Mouse (Mus musculus): ENCODE results near the gene Magee1. TPM values are rescaled to one million over a fixed set of nuclear protein-coding genes. Genes with fewer than 3 reads are reported as not detected.
"Not testable (repeated sequence)": the region's sequence is repeated elsewhere in the genome, so short reads cannot be mapped to it uniquely, and the experiment has no call there.

Magee1 gene
- polyA plus RNA-seq, 1 experiment from 2014 or later, result 9.3 TPM

DNA sequence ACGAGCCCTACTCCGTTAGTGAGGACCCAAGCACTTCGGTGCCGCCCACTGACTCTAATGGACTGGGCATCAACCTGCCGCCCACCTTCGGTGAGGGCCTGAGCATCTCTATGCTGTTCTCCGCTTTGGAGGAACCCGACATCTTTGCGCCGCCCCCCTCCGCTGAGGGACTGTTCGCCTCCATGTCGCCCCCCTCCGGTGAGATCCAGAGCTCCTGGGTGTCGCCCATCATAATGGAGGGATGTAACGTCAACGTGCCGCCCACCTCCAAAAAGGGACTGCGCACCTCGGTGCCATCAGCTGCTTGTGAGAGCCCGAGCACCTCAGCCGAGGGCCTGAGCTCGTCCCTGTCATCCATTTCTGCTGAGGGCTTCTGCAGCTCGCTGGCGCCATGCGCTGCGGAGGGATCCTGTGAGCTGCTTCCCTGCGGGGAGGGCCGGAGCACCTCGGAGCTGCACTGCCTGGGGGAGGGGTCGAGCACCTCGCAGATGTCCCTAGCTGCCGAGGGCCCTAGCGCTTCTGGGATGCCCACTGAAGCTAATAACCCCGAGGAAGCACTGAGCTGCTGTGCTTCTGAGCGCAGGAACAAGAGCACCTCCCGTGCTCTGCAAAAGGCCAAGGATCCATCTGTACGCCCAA is 1.2 kb downstream of the Magee1 start:
- peaks cover 18% of the 10 kb centered on the region for H3K27me3 ChIP-seq (ENCODE audit: control insufficient read depth, insufficient read depth, low read length)
- H3K4me2 ChIP-seq (ENCODE audit: low read length), result peak overlapping the region; percentile 83
- ATAC-seq (ENCODE audit: insufficient number of reproducible peaks, insufficient read depth, low FRiP score, low read depth), result peak; percentile 68; the same call in 1 of the 2 replicates
- H3K9ac ChIP-seq (ENCODE audit: low read length), result peak overlapping the region; percentile 73
- H3K36me3 ChIP-seq (ENCODE audit: control insufficient read depth, insufficient read depth, low read length), result 0 out of 2 replicates have a peak, but pooled peaks cover 7% of the 10 kb centered on the region
- H3K4me3 ChIP-seq (ENCODE audit: control insufficient read depth in 1 of 2, insufficient read depth in 1 of 2, low read depth in 1 of 2, low read length in 2 of 2), result peak overlapping the region; percentile 55 to 73
- H3K9me3 ChIP-seq (ENCODE audit: control insufficient read depth, low read length), result no peaks in the 10 kb centered on the region
- H3K4me1 ChIP-seq (ENCODE audit: control insufficient read depth in 2 of 2, insufficient read depth in 2 of 2, low read length in 2 of 2), result no peaks in the 10 kb centered on the region; a peak in 1 of 4 replicates
- H3K27ac ChIP-seq (replicated peaks in 1 of 2; ENCODE audit: control insufficient read depth in 1 of 2, insufficient read depth in 1 of 2, low read depth in 2 of 2, low read length in 2 of 2), result no peak overlapping the region
- 17% methylated on average over 38 of the region's 38 CpGs for WGBS

DNA sequence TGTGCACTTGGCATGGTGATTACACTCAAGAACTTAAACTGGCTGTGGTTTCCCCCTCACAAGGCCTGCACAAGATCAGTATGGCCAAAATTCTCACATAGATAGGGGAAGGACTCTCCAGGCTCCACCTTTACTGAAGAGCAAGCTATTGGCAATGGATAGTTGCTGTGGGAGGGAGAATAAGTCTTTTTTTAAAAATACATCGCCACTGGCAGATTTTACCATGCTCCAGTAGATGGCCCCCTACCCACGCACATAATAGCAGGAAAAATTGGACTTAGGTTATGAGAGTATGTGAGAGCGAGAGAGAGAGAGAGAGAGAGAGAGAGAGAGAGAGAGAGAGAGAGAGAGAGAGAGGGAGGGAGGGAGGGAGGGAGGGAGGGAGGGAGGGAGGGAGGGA is 4.7 kb downstream of the Magee1 start:
- no peak overlapping the region for H3K4me2 ChIP-seq (ENCODE audit: low read length)
- no peak overlapping the region for H3K4me3 ChIP-seq (ENCODE audit: control insufficient read depth in 1 of 2, insufficient read depth in 1 of 2, low read depth in 1 of 2, low read length in 2 of 2)
- H3K9me3 ChIP-seq (ENCODE audit: control insufficient read depth, low read length), result no peaks in the 10 kb centered on the region
- 13% methylated on average over 2 of the region's 3 CpGs for WGBS
- no peak overlapping the region for H3K27ac ChIP-seq (replicated peaks in 1 of 2; ENCODE audit: control insufficient read depth in 1 of 2, insufficient read depth in 1 of 2, low read depth in 2 of 2, low read length in 2 of 2)
- H3K36me3 ChIP-seq (ENCODE audit: control insufficient read depth, insufficient read depth, low read length), result 0 out of 2 replicates have a peak, but pooled peaks cover 7% of the 10 kb centered on the region
- H3K27me3 ChIP-seq (ENCODE audit: control insufficient read depth, insufficient read depth, low read length), result peaks cover 11% of the 10 kb centered on the region
- H3K9ac ChIP-seq (ENCODE audit: low read length), result no peak overlapping the region
- H3K4me1 ChIP-seq (ENCODE audit: control insufficient read depth in 2 of 2, insufficient read depth in 2 of 2, low read length in 2 of 2), result no peaks in the 10 kb centered on the region; a peak in 1 of 4 replicates
- no peak for ATAC-seq (ENCODE audit: insufficient number of reproducible peaks, insufficient read depth, low FRiP score, low read depth)

DNA sequence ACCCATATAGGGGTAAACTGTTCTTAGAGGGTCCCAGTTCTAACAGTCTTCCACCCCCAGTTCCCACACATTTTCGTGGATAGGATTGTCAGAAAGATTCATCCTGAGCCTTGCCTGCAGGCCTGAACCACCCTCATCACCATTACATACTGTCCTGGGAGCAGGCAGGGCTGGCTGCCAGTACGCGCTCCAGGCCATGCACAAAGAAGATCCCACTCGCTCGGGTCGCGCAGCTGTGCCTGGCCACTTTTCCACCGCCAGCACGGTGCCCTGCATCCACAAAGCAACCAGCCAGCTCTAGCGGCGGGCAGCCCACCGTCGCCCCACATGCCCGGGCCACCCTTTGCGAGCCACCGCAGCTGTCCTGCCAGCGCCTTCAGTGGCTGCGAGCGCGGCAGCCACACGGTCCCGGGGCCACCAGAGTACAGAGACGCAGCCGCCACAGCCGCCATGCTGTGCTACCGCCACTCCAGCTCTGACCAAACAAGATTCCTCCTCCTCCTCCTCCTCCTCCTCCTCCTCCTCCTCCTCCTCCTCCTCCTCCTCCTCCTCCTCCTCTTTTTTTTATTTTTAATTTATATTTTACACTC is 31.8 kb downstream of the Magee1 start:
- Histone ChIP-seq H3K4me1 (ENCODE audit: control insufficient read depth in 2 of 2, insufficient read depth in 2 of 2, low read length in 2 of 2) (no peaks in the 10 kb centered on the region), H3K9me3 (ENCODE audit: control insufficient read depth, low read length) (no peaks in the 10 kb centered on the region), H3K27me3 (ENCODE audit: control insufficient read depth, insufficient read depth, low read length) (no peaks in the 10 kb centered on the region; the same call in none of the 2 replicates), H3K9ac (ENCODE audit: low read length) (no peak overlapping the region; the same call in 1 of the 2 replicates), H3K4me2 (ENCODE audit: low read length) (peak overlapping the region; percentile 54), H3K4me3 (ENCODE audit: control insufficient read depth in 1 of 2, insufficient read depth in 1 of 2, low read depth in 1 of 2, low read length in 2 of 2) (peak overlapping the region; percentile 24 to 39; a peak in 3 of 4 replicates), H3K27ac (replicated peaks in 1 of 2; ENCODE audit: control insufficient read depth in 1 of 2, insufficient read depth in 1 of 2, low read depth in 2 of 2, low read length in 2 of 2) (no peak overlapping the region), H3K36me3 (ENCODE audit: control insufficient read depth, insufficient read depth, low read length) (no peaks in the 10 kb centered on the region)
- WGBS, result 37% methylated on average over 25 of the region's 26 CpGs
- ATAC-seq (ENCODE audit: insufficient number of reproducible peaks, insufficient read depth, low FRiP score, low read depth), result no peak

DNA sequence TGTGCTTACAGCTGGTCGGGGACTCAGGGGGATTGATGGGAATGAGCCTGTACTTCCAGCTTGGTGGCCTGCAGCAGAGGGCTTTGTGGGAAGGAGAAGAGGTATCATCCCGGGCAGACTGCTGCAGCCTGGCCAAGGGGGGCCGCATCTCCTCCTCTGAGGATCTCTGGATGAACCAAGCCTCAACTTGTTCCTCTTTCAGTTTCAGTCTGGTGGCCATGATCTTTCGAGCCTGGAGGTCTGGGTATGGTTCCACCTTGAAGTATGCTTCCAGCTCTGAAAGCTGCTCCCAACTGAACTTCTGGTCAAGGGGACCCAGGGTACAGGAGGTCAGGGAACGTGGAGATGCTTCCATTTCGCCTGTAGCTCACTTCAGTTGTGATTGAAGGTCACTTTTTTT is 44.8 kb downstream of the Magee1 start:
- not testable (repeated sequence) for H3K9ac ChIP-seq (ENCODE audit: low read length); H3K27me3 ChIP-seq (ENCODE audit: control insufficient read depth, insufficient read depth, low read length); H3K27ac ChIP-seq (replicated peaks in 1 of 2; ENCODE audit: control insufficient read depth in 1 of 2, insufficient read depth in 1 of 2, low read depth in 2 of 2, low read length in 2 of 2); ATAC-seq (ENCODE audit: insufficient number of reproducible peaks, insufficient read depth, low FRiP score, low read depth); H3K36me3 ChIP-seq (ENCODE audit: control insufficient read depth, insufficient read depth, low read length); H3K9me3 ChIP-seq (ENCODE audit: control insufficient read depth, low read length); H3K4me1 ChIP-seq (ENCODE audit: control insufficient read depth in 2 of 2, insufficient read depth in 2 of 2, low read length in 2 of 2); H3K4me2 ChIP-seq (ENCODE audit: low read length); H3K4me3 ChIP-seq (ENCODE audit: control insufficient read depth in 1 of 2, insufficient read depth in 1 of 2, low read depth in 1 of 2, low read length in 2 of 2)
- WGBS, result 51% methylated on average over 5 of the region's 6 CpGs

DNA sequence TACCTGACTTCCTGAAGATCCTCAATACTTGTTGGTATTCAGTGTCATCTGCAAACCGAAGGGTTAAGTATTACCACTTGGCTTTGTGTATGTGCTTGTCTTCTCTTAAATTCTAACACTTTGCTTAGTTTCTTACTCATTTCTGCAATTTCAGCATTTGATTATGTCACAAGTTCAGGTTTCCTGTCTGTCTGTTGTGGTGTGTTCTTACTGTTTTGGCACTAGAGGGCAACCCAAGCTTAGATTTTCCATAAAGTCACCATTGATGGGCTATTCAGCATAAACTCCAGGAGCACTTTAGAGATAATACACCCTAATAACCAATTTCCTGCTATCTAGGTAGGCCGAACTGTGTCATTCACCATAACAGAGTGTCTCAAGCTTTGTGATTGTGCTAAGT is 47.0 kb downstream of the Magee1 start:
- no peak for ATAC-seq (ENCODE audit: insufficient number of reproducible peaks, insufficient read depth, low FRiP score, low read depth)
- no peak overlapping the region for H3K27ac ChIP-seq (replicated peaks in 1 of 2; ENCODE audit: control insufficient read depth in 1 of 2, insufficient read depth in 1 of 2, low read depth in 2 of 2, low read length in 2 of 2)
- no peaks in the 10 kb centered on the region for H3K4me1 ChIP-seq (ENCODE audit: control insufficient read depth in 2 of 2, insufficient read depth in 2 of 2, low read length in 2 of 2)
- WGBS, result 57% methylated on average over 2 of the region's 2 CpGs
- H3K9ac ChIP-seq (ENCODE audit: low read length), result no peak overlapping the region
- H3K36me3 ChIP-seq (ENCODE audit: control insufficient read depth, insufficient read depth, low read length), result no peaks in the 10 kb centered on the region
- 0 out of 2 replicates have a peak, but pooled peaks cover 3% of the 10 kb centered on the region for H3K27me3 ChIP-seq (ENCODE audit: control insufficient read depth, insufficient read depth, low read length)
- no peaks in the 10 kb centered on the region for H3K9me3 ChIP-seq (ENCODE audit: control insufficient read depth, low read length)
- no peak overlapping the region for H3K4me2 ChIP-seq (ENCODE audit: low read length)
- no peak overlapping the region for H3K4me3 ChIP-seq (ENCODE audit: control insufficient read depth in 1 of 2, insufficient read depth in 1 of 2, low read depth in 1 of 2, low read length in 2 of 2)

Other genes starting within 250 kb of the Magee1 start
- gene Pbdc1, start 40.6 kb upstream of the Magee1 start, polyA plus RNA-seq (2014; fragmentation: Nextera tagmentation; extraction: Ambion mirVana), result 28.5 and 39.0 TPM in 2 replicates